Mouse (Mus musculus) lung, postnatal 36 days (tissue): ENCODE measurements around the gene Hexim1.

Experiments
- DNase-seq: peaks from one replicate; pipeline ENCODE4 v3.0.0; 2022; ENCODE audit warnings: mixed read lengths

The Hexim1 gene

GRCm38 (mm10) chr11:103116008-103116818 is at the start of gene Hexim1:
TSS of gene Hexim1 (plus strand) at chr11:103116231.
- DNase-seq, result peak; percentile 100

DNA sequence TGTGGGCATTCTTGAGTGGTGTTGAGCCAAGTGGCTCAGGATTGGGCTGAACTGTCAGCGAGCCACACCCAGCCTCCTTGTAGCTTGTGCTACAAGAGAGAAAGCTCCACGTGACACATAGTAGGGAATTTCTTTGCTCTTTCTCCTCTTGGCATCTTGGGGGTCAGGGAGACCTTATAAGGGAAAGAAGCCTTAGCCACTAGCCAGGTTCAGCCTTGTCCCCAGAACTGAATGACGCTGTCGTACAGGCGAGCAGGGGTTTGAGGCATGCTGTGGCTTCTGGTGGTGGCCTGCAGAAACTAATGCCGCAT is 49.0 kb upstream of the Hexim1 start:
- no peak for DNase-seq

DNA sequence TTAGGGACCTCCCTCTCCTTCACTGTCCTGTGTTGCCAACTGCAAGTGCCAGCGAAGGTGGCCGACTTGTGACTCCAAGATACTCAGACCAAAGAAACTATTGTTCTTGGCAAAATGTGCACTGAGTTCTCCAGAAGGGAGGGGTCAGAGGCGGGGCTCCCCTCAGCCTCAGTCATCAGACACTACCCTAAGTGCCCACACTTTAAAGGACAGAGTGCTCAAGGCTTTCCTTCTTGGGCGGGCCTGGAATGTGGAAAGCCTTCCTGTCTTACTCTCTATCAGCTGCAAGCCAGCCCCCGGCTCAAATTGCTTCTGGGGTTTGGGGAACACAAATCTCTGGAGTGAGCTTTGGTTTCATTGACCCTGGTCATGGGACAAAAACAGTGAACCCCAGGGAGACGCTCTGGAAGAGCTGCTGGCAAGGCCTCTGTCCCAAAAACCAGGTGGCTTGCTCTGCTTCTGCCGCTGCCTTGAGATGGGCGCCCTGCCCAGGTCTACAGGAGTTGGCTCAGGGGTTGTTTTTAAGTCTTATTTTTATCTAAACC is 48.5 kb upstream of the Hexim1 start:
- peak; percentile 84 for DNase-seq

GRCm38 (mm10) chr11:103068272-103068671 is 47.8 kb upstream of the Hexim1 start:
- no peak for DNase-seq

- DNase-seq, result no peak
Observed at GRCm38 (mm10) chr11:103068884-103069283, 47.1 kb upstream of the Hexim1 start.

DNA sequence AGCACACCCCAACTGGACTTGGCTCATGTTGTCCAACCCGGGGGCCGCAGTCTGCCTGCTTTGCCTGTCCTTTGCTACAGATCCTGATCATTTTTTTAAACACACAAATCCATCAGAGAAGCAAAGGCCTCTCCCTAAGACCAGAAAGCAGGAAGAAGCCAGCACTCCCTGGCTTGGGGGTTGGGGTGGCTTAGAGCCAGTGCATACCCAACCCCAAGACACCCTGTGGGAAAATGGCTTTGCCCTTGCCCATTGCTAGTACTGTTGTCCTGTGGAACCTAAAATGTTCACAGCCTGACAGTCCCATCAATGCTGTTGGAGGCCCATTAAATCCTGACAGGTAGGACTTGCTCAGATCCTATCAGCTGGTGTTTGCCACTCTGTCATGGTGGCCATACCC is 46.3 kb upstream of the Hexim1 start:
- no peak for DNase-seq

DNA sequence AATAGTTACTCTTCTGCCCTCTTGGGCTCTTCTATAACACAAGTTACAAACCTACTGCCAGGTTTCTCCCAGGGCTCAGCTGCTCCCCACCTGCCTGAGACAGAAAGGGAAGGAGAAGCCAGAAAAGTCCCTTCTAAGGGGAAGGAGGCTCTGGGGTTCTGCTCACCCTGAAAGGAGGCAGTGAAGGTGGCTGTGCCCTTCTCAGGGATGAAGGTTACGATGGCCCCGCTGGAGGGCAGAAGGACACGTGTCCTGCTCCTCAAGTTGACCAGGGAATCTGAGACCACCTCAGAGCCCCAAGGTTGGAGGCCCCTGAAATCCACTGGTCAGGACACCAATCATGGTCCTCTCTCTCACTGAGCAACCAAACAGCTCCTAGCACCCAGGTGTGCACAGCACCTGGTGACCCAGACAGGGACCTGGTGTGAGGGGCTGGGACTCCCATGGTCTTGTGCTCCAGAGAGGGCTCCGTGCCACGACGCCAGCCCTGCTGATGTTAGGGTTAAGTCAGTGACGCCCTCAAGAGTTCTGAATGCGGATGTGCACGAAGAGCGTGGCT is 45.6 kb upstream of the Hexim1 start:
- DNase-seq, result no peak

DNA sequence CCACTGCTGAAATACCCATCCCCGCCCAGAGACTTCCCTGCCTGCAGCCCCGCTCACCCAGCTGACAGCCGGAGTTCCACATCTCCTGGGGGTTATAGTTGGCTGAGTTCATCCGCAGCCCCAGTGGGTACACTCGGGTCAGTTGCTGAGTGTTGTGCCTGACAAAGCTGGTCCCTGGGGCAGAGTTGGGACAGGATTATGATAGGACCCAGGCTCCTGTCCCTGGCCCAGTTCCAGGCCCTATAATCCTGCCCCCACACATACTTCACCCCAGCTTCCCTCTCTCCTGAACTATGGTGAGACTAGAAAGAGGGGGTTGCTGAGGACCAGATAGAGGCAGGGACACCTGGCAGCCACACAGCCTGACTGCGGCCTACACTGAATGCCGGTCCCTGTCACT is 42.4 kb upstream of the Hexim1 start:
- no peak for DNase-seq

- DNase-seq, result no peak
Observed at GRCm38 (mm10) chr11:103074121-103074650, 41.8 kb upstream of the Hexim1 start.

GRCm38 (mm10) chr11:103074796-103075323 is 41.2 kb upstream of the Hexim1 start:
- peak; percentile 67 for DNase-seq

GRCm38 (mm10) chr11:103076010-103076409 is 40.0 kb upstream of the Hexim1 start:
- DNase-seq, result no peak

- DNase-seq, result no peak
Observed at GRCm38 (mm10) chr11:103076581-103076980, 39.5 kb upstream of the Hexim1 start.

GRCm38 (mm10) chr11:103078131-103078530 is 37.9 kb upstream of the Hexim1 start:
- no peak for DNase-seq

DNA sequence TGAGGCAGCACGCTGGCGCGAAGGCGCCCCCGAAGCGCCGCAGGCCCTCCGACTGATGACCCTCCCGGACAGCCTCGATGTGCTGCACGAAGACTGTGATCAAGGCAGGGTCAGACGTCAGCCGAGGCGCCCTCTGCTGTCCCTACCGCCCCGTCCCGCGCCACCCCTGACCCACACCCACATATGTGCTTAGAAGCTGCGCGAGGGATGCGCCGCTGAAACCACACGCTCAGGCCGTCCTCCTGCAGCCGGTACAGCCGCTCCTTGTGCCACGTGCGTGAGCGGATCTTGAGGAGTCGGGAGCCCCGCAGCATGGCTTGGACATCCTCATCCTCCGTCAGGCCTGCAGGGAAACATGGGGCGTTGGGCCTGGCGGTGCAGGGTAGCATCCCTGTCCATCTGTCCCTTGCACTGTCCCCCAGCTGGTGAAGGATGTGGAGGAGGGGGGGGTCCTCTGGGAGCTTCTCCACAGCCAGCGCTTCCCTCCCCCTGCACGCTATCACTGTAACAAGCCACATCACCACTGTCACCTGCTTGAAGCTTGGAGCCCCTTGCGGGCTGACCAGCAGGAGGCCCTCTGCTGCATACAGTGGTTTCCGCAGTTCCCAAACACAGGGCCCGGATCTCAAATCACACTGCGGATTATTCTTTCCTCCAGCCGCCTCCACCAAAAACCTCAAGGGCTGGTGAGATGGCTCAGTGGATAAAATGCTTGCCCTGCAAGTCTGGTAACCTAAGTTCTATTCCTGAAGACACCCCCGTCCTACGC is 35.5 kb upstream of the Hexim1 start:
- no peak for DNase-seq

- no peak for DNase-seq
Observed at GRCm38 (mm10) chr11:103081631-103082030, 34.4 kb upstream of the Hexim1 start.

DNA sequence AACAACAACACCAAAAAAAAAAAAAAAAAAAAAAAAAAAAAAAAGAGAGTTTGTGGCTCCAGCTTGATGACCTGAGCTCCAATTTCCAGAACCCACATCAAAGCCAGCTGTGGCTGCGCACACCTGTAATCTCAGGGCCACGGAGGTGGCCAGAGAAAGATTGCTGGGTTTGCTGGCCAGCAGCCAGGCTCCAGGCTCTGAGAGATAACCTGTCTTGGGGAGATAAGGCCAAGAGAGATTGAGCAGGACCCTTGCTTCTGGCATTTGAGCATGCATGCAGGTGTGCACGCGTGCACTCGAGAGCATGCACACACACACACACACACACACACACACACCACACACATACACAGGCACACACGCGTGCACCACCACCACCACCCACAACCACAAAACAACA is 22.7 kb upstream of the Hexim1 start:
- no peak for DNase-seq

- DNase-seq, result no peak
Observed at GRCm38 (mm10) chr11:103093862-103094833, 21.9 kb upstream of the Hexim1 start.

DNA sequence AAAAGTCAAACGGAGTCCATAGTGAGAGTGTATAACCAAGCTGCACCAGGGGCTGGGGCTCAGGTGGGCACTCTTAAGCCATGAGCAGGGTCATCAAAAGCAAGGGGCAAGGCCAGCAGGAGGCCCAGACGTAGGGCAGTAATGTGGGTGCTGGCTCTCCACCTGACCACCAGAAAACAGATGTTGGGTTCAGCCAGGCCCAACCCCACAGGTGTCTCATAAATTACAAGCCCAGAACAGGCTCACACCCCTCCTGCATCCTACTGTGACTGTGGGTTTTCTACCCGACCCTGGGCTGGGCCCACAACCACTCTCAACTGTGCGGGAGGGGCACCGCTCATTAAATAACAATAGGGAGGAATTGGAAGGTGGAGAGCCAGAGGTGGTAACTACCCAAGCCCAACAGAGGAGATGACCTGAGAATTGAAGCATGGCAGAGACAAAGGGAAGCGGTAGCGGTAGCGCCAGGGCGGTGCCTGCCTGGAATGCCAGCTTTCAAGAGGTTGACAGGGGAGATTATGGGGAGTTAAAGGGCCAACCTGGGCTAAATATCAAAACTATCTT is 20.8 kb upstream of the Hexim1 start:
- no peak for DNase-seq

GRCm38 (mm10) chr11:103095801-103096200 is 20.2 kb upstream of the Hexim1 start:
- DNase-seq, result no peak

- DNase-seq, result no peak
Observed at GRCm38 (mm10) chr11:103096979-103097894, 18.8 kb upstream of the Hexim1 start.
